Mouse (Mus musculus): ENCODE data around the gene Sptbn1. TPM values are rescaled to one million over a fixed set of nuclear protein-coding genes. Genes with fewer than 3 reads are reported as not detected.

Sptbn1 gene
- polyA plus RNA-seq, 1 experiment from 2014 or later: 188 TPM

- H3K27me3 ChIP-seq (replicated peaks): no peaks in the 10 kb centered on the region
- H3K4me1 ChIP-seq (replicated peaks): peaks cover 67% of the 10 kb centered on the region
- peaks cover 28% of the 10 kb centered on the region for H3K36me3 ChIP-seq
- H3K27ac ChIP-seq (ENCODE audit: poor library complexity, severe bottlenecking): peak overlapping the region; percentile 44; the same call in 1 of the 2 replicates
- no peak overlapping the region for H3K4me2 ChIP-seq
- H3K9me3 ChIP-seq (replicated peaks): no peaks in the 10 kb centered on the region
- H3K9ac ChIP-seq: no peak overlapping the region
- no peak for ATAC-seq (ENCODE audit: insufficient number of reproducible peaks, low FRiP score)
- 82% methylated on average over 6 of the region's 6 CpGs for WGBS
- H3K4me3 ChIP-seq: no peak overlapping the region
Measured at GRCm38 (mm10) chr11:30210100-30210811, 57.7 kb downstream of the Sptbn1 start.

- ATAC-seq (ENCODE audit: insufficient number of reproducible peaks, low FRiP score): no peak
- Histone ChIP-seq H3K27ac (ENCODE audit: poor library complexity, severe bottlenecking) (peak overlapping the region; percentile 44; the same call in 1 of the 2 replicates), H3K36me3 (peaks cover 29% of the 10 kb centered on the region), H3K9me3 (replicated peaks) (no peaks in the 10 kb centered on the region), H3K4me3 (no peak overlapping the region), H3K27me3 (replicated peaks) (no peaks in the 10 kb centered on the region), H3K4me1 (replicated peaks) (peaks cover 71% of the 10 kb centered on the region), H3K9ac (no peak overlapping the region), H3K4me2 (no peak overlapping the region)
- 49% methylated on average over 4 of the region's 4 CpGs for WGBS
Measured at GRCm38 (mm10) chr11:30209495-30209894, 58.5 kb downstream of the Sptbn1 start.

GRCm38 (mm10) chr11:30204398-30204797 lies 63.6 kb downstream of the Sptbn1 start:
- H3K4me2 ChIP-seq: no peak overlapping the region
- H3K9me3 ChIP-seq (replicated peaks): no peaks in the 10 kb centered on the region
- no peaks in the 10 kb centered on the region for H3K27me3 ChIP-seq (replicated peaks)
- H3K4me1 ChIP-seq (replicated peaks): peaks cover 41% of the 10 kb centered on the region
- peaks cover 48% of the 10 kb centered on the region for H3K36me3 ChIP-seq
- no peak overlapping the region for H3K9ac ChIP-seq
- no peak for ATAC-seq (ENCODE audit: insufficient number of reproducible peaks, low FRiP score)
- H3K27ac ChIP-seq (ENCODE audit: poor library complexity, severe bottlenecking): no peak overlapping the region
- H3K4me3 ChIP-seq: no peak overlapping the region

GRCm38 (mm10) chr11:30200391-30200790 lies 67.6 kb downstream of the Sptbn1 start:
- H3K27ac ChIP-seq (ENCODE audit: poor library complexity, severe bottlenecking): 0 out of 2 replicates have a peak overlapping the region, but pooled peaks have one; percentile 35
- peaks cover 48% of the 10 kb centered on the region for H3K4me1 ChIP-seq (replicated peaks)
- H3K27me3 ChIP-seq (replicated peaks): no peaks in the 10 kb centered on the region
- no peak overlapping the region for H3K9ac ChIP-seq
- peaks cover 35% of the 10 kb centered on the region for H3K36me3 ChIP-seq
- ATAC-seq (ENCODE audit: insufficient number of reproducible peaks, low FRiP score): no peak
- H3K4me3 ChIP-seq: no peak overlapping the region
- H3K9me3 ChIP-seq (replicated peaks): no peaks in the 10 kb centered on the region
- no peak overlapping the region for H3K4me2 ChIP-seq

- H3K4me1 ChIP-seq (replicated peaks): peaks cover 39% of the 10 kb centered on the region
Measured at GRCm38 (mm10) chr11:30198091-30198675, 69.8 kb downstream of the Sptbn1 start.

GRCm38 (mm10) chr11:30197564-30198090 lies 70.3 kb downstream of the Sptbn1 start:
- H3K27me3 ChIP-seq (replicated peaks): no peaks in the 10 kb centered on the region
- peak; percentile 77 for ATAC-seq (ENCODE audit: insufficient number of reproducible peaks, low FRiP score)
- H3K4me1 ChIP-seq (replicated peaks): peaks cover 43% of the 10 kb centered on the region
- WGBS: 2% methylated on average over 21 of the region's 21 CpGs
- peak overlapping the region; percentile 88 for H3K27ac ChIP-seq (ENCODE audit: poor library complexity, severe bottlenecking)
- peak overlapping the region; percentile 72 for H3K9ac ChIP-seq
- no peaks in the 10 kb centered on the region for H3K9me3 ChIP-seq (replicated peaks)
- H3K4me3 ChIP-seq: peak overlapping the region; percentile 55
- H3K36me3 ChIP-seq: peaks cover 19% of the 10 kb centered on the region
- H3K4me2 ChIP-seq: peak overlapping the region; percentile 82

More at GRCm38 (mm10) chr11:30198091-30198675, 69.8 kb downstream of the Sptbn1 start:
- Histone ChIP-seq H3K27ac (ENCODE audit: poor library complexity, severe bottlenecking) (peak overlapping the region; percentile 88), H3K9me3 (replicated peaks) (no peaks in the 10 kb centered on the region), H3K9ac (peak overlapping the region; percentile 72), H3K27me3 (replicated peaks) (no peaks in the 10 kb centered on the region), H3K4me3 (peak overlapping the region; percentile 55), H3K36me3 (peaks cover 23% of the 10 kb centered on the region), H3K4me2 (peak overlapping the region; percentile 82)
- ATAC-seq (ENCODE audit: insufficient number of reproducible peaks, low FRiP score): peak; percentile 89
- WGBS: under 1% methylated on average over 34 of the region's 34 CpGs

- peak overlapping the region; percentile 24; the same call in 1 of the 2 replicates for H3K9ac ChIP-seq
Measured at GRCm38 (mm10) chr11:30196368-30197070, 71.5 kb downstream of the Sptbn1 start.

GRCm38 (mm10) chr11:30195756-30196155 lies 72.2 kb downstream of the Sptbn1 start:
- peak overlapping the region; percentile 51 for H3K4me2 ChIP-seq
- no peaks in the 10 kb centered on the region for H3K27me3 ChIP-seq (replicated peaks)
- WGBS: 63% methylated on average over 3 of the region's 3 CpGs
- no peak for ATAC-seq (ENCODE audit: insufficient number of reproducible peaks, low FRiP score)
- 0 out of 2 replicates have a peak overlapping the region, but pooled peaks have one; percentile 24 for H3K9ac ChIP-seq
- H3K4me3 ChIP-seq: peak overlapping the region; percentile 55
- no peaks in the 10 kb centered on the region for H3K9me3 ChIP-seq (replicated peaks)
- H3K36me3 ChIP-seq: peaks cover 7% of the 10 kb centered on the region; the same call in 1 of the 2 replicates
- H3K27ac ChIP-seq (ENCODE audit: poor library complexity, severe bottlenecking): peak overlapping the region; percentile 35; the same call in 1 of the 2 replicates
- H3K4me1 ChIP-seq (replicated peaks): peaks cover 39% of the 10 kb centered on the region

More at GRCm38 (mm10) chr11:30196368-30197070, 71.5 kb downstream of the Sptbn1 start:
- H3K9me3 ChIP-seq (replicated peaks): no peaks in the 10 kb centered on the region
- ATAC-seq (ENCODE audit: insufficient number of reproducible peaks, low FRiP score): no peak
- peaks cover 9% of the 10 kb centered on the region; the same call in 1 of the 2 replicates for H3K36me3 ChIP-seq
- H3K4me3 ChIP-seq: peak overlapping the region; percentile 55
- peaks cover 43% of the 10 kb centered on the region for H3K4me1 ChIP-seq (replicated peaks)
- 0 out of 2 replicates have a peak overlapping the region, but pooled peaks have one; percentile 35 for H3K27ac ChIP-seq (ENCODE audit: poor library complexity, severe bottlenecking)
- no peaks in the 10 kb centered on the region for H3K27me3 ChIP-seq (replicated peaks)
- WGBS: 56% methylated on average over 4 of the region's 4 CpGs
- peak overlapping the region; percentile 82 for H3K4me2 ChIP-seq

GRCm38 (mm10) chr11:30194800-30195199 lies 73.2 kb downstream of the Sptbn1 start:
- H3K36me3 ChIP-seq: peaks cover 8% of the 10 kb centered on the region
- no peak overlapping the region for H3K4me3 ChIP-seq
- H3K27ac ChIP-seq (ENCODE audit: poor library complexity, severe bottlenecking): no peak overlapping the region
- no peaks in the 10 kb centered on the region for H3K9me3 ChIP-seq (replicated peaks)
- H3K4me2 ChIP-seq: no peak overlapping the region
- 56% methylated on average over 1 of the region's 1 CpGs for WGBS
- ATAC-seq (ENCODE audit: insufficient number of reproducible peaks, low FRiP score): no peak
- H3K9ac ChIP-seq: no peak overlapping the region
- peaks cover 37% of the 10 kb centered on the region for H3K4me1 ChIP-seq (replicated peaks)
- no peaks in the 10 kb centered on the region for H3K27me3 ChIP-seq (replicated peaks)

GRCm38 (mm10) chr11:30190959-30191358 lies 77.0 kb downstream of the Sptbn1 start:
- no peak for ATAC-seq (ENCODE audit: insufficient number of reproducible peaks, low FRiP score)

GRCm38 (mm10) chr11:30190119-30190518 lies 77.9 kb downstream of the Sptbn1 start:
- peaks cover 15% of the 10 kb centered on the region for H3K36me3 ChIP-seq
- no peak overlapping the region for H3K27ac ChIP-seq (ENCODE audit: poor library complexity, severe bottlenecking)
- 90% methylated on average over 3 of the region's 3 CpGs for WGBS
- no peaks in the 10 kb centered on the region for H3K9me3 ChIP-seq (replicated peaks)
- H3K27me3 ChIP-seq (replicated peaks): no peaks in the 10 kb centered on the region
- no peak overlapping the region for H3K9ac ChIP-seq
- H3K4me2 ChIP-seq: no peak overlapping the region
- no peak for ATAC-seq (ENCODE audit: insufficient number of reproducible peaks, low FRiP score)
- peaks cover 20% of the 10 kb centered on the region for H3K4me1 ChIP-seq (replicated peaks)
- H3K4me3 ChIP-seq: no peak overlapping the region

More at GRCm38 (mm10) chr11:30190959-30191358, 77.0 kb downstream of the Sptbn1 start:
- Histone ChIP-seq H3K27ac (ENCODE audit: poor library complexity, severe bottlenecking) (no peak overlapping the region), H3K27me3 (replicated peaks) (no peaks in the 10 kb centered on the region), H3K4me3 (no peak overlapping the region), H3K36me3 (peaks cover 15% of the 10 kb centered on the region), H3K9me3 (replicated peaks) (no peaks in the 10 kb centered on the region), H3K9ac (no peak overlapping the region), H3K4me2 (no peak overlapping the region), H3K4me1 (replicated peaks) (peaks cover 23% of the 10 kb centered on the region)
- 90% methylated on average over 4 of the region's 4 CpGs for WGBS

All from heart, embryonic 12.5 days (tissue).